Mouse (Mus musculus): ENCODE measurements around the gene Gm10295.

The Gm10295 gene

DNA sequence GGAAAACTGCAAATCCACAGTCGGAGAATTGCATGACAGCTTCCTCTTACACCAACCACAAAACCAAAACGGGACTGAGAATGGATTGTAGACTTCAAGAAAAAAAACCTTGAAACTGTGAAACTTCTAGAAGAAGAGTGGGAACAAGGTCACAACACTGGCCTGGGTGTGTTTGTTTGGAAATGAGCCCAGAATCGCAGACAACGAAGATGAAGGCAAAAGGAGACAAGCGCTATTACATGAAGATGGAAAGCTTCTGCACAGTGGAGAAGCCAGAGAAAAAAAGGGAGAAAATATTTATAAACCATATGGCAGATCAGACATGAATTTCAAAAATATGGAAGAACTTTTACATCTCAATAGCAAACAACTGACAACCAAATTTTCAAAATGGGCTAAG lies 4.3 kb upstream of the Gm10295 start:
- no peak for DNase-seq (ENCODE audit: low read depth)

DNA sequence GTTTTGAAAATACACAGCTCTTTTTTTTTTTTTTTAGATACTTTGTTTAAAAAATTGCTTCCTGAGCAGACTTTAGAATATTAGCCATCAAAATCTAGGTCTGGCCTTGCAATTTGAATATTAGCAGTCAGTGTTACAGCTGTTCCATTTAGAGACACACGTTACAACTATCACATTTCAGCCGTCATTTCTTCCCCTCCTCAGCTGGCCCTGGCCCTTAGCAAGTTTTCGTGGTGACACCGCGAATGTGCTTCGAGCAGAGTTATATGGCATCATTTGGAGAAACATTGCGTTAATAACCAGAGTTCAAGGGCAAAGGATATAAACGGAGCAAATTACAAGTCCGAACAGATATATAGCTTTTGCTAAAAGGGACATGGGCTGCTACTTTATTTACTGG lies 2.4 kb downstream of the Gm10295 start:
- DNase-seq (ENCODE audit: low read depth): no peak

- DNase-seq (ENCODE audit: low read depth): no peak
These were observed 26.2 kb downstream of the Gm10295 start for GRCm38 (mm10) chr7:71324919-71325583.

DNA sequence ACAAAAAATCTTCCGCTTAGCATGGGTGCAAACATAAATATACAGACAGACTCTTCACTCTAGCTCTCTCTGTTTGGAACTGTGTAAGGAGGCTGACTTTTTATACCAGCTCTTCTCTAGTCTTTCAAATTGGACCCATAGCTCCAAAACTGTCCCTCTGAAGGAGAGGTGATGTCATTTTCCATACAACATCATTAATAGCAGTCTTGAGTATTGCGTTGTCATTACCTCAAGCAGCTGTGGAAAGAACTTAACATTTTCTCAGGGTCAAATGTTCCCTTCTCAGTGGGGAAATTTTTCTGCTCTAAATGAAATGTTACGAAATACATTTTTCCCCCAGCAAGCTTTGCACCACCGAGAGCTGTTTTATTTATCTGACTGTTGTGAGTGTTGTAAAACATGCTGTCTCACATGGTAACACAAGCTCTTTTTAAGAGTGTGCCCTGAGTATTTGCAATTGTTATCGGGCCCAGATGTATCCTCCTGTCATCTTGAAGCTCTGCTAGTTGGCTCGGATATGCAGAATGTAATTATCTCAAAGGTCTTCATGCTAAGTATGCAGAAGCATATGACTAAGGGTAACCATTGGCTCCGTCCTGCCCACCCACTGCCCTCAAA lies 38.0 kb downstream of the Gm10295 start:
- DNase-seq (ENCODE audit: low read depth): no peak

- DNase-seq (ENCODE audit: low read depth): no peak
These were observed 38.9 kb downstream of the Gm10295 start for GRCm38 (mm10) chr7:71312375-71312774.

GRCm38 (mm10) chr7:71311411-71311810 lies 39.9 kb downstream of the Gm10295 start:
- no peak for DNase-seq (ENCODE audit: low read depth)

DNA sequence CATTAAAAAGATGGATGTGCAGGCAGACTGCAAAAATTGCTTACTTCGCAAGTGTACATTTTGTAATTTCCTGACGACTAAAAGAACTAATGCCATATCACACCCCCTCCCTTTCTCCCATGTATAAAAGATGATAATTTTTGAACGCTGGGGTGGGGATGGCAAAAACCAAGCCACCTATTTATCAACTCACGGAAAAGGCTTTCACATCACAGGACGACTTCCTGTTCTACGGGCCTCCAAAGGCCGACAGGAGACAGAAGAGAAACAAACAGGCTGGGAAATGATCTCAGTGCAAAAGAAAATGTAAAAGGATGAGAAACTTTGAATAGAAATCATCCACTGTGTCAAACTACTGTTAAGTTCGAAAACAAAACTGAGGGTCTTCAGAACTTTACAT lies 43.2 kb downstream of the Gm10295 start:
- no peak for DNase-seq (ENCODE audit: low read depth)

DNA sequence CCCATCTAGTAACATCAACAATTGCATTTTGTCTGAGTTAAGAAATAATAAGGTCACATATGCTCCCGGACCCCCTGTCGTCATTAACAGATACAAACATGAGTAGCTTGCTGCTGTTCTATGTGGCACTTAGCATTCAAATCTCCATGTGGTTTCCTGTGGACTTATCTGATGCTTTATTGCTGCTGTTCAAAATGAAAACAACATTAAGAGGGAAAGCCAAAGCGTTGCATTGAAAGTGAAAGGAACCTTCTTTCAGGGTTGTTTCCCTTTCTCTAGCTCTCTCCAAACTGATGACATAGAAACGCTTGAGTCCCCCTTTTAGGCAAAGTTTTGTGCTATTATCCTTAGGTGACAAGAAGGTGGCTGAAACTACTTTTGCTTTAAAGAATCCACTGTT lies 48.6 kb downstream of the Gm10295 start:
- no peak for DNase-seq (ENCODE audit: low read depth)

Measured in naive thymus-derived CD4-positive, alpha-beta T cell, adult 2 months (primary cell).